10 mouse cellular contexts compared by ENCODE assay signal in genomic region chr6:22122080-22122479, GRCm38 (mm10).
DNase-seq lines count a peak whose midpoint lies in the region; ATAC-seq and TF ChIP-seq lines count a peak whose summit lies in the region.
"Had no signal": no experiment of that assay in that cellular context is flagged by ENCODE, and none has a peak within 500 bp of the region (broad histone marks: within the 10 kb centered on the region; RNA-seq: fewer than 3 reads in every experiment).

No protein-coding gene starts in this region.

- no peak for DNase-seq in gastrocnemius, adult 2 months
- no peak for DNase-seq in gastrocnemius, postnatal 14 days
- peak; percentile 75 for DNase-seq in ZHBTc4 (ENCODE audit: low read depth, low spot score)
- peak; percentile 46 for DNase-seq in embryo, embryonic 9.5 days (ENCODE audit: extremely low spot score)
- DNase-seq in layer of hippocampus, postnatal 36 days: peak; percentile 14 to 21
- DNase-seq in stomach, postnatal 0 days (ENCODE audit: low spot score): peak; percentile 29

- H3K4me1 ChIP-seq in hindbrain, embryonic 13.5 days (replicated peaks): no peaks in the 10 kb centered on the region
- no peaks in the 10 kb centered on the region for H3K4me1 ChIP-seq in midbrain, embryonic 13.5 days (replicated peaks)
- H3K4me1 ChIP-seq in stomach, postnatal 0 days (replicated peaks; ENCODE audit: control insufficient read depth, insufficient read depth): no peaks in the 10 kb centered on the region

- peak; percentile 79 for TF ChIP-seq CTCF in gastrocnemius, adult 2 months (IDR thresholded peaks at IDR 0.05)
- peak; percentile 90 for TF ChIP-seq CTCF in stomach, postnatal 0 days (IDR thresholded peaks at IDR 0.05; ENCODE audit: low read depth)

- no peak overlapping the region for H3K4me2 ChIP-seq in hindbrain, embryonic 13.5 days
- H3K4me2 ChIP-seq in midbrain, embryonic 13.5 days (replicated peaks): no peak overlapping the region; the same call in 1 of the 2 replicates
- H3K4me2 ChIP-seq in stomach, postnatal 0 days (replicated peaks; ENCODE audit: low read depth): no peak overlapping the region
- H3K4me2 ChIP-seq: limb, embryonic 12.5 days had no signal

- peak; percentile 84; the same call in 1 of the 2 replicates for ATAC-seq in hindbrain, embryonic 13.5 days (ENCODE audit: low FRiP score)
- peak; percentile 85 for ATAC-seq in midbrain, embryonic 13.5 days
- peak; percentile 67; the same call in 1 of the 2 replicates for ATAC-seq in stomach, postnatal 0 days (ENCODE audit: low FRiP score, low TSS enrichment)

- no peaks in the 10 kb centered on the region for H3K27me3 ChIP-seq in hindbrain, embryonic 13.5 days
- H3K27me3 ChIP-seq in midbrain, embryonic 13.5 days: no peaks in the 10 kb centered on the region
- H3K27me3 ChIP-seq in stomach, postnatal 0 days (ENCODE audit: control insufficient read depth, insufficient read depth, low read length): no peaks in the 10 kb centered on the region
- H3K27me3 ChIP-seq: limb, embryonic 12.5 days had no signal

- no peak overlapping the region for H3K9ac ChIP-seq in hindbrain, embryonic 13.5 days
- H3K9ac ChIP-seq in midbrain, embryonic 13.5 days (replicated peaks): no peak overlapping the region
- H3K9ac ChIP-seq in stomach, postnatal 0 days (ENCODE audit: low read length): no peak overlapping the region
- H3K9ac ChIP-seq: limb, embryonic 12.5 days had no signal

- H3K36me3 ChIP-seq in hindbrain, embryonic 13.5 days: no peaks in the 10 kb centered on the region
- H3K36me3 ChIP-seq in midbrain, embryonic 13.5 days: no peaks in the 10 kb centered on the region
- H3K36me3 ChIP-seq in stomach, postnatal 0 days (ENCODE audit: control insufficient read depth, insufficient read depth, low read length): no peaks in the 10 kb centered on the region
- H3K36me3 ChIP-seq: G1E had no signal

- TF ChIP-seq EP300 in stomach, postnatal 0 days (optimal IDR thresholded peaks at IDR 0.05): no peak

- no peak overlapping the region for H3K27ac ChIP-seq in gastrocnemius, adult 2 months
- no peak overlapping the region for H3K27ac ChIP-seq in hindbrain, embryonic 13.5 days
- no peak overlapping the region for H3K27ac ChIP-seq in midbrain, embryonic 13.5 days
- H3K27ac ChIP-seq in stomach, postnatal 0 days (replicated peaks): no peak overlapping the region
- H3K27ac ChIP-seq: limb, embryonic 12.5 days had no signal

- intact Hi-C loops in gastrocnemius, adult 2 months (cut with DNase I): loop anchor here (5.0 kb wide), 1 partner anchor 370 kb away; no protein-coding TSS in a partner anchor
- intact Hi-C loops in gastrocnemius, postnatal 14 days (cut with DNase I; ENCODE audit: low total_unique reads): loop anchor here (5.0 kb wide), 1 partner anchor 375 kb away; no protein-coding TSS in a partner anchor

- no peak overlapping the region for H3K4me3 ChIP-seq in gastrocnemius, adult 2 months
- H3K4me3 ChIP-seq in hindbrain, embryonic 13.5 days: no peak overlapping the region
- no peak overlapping the region for H3K4me3 ChIP-seq in midbrain, embryonic 13.5 days (replicated peaks)
- no peak overlapping the region for H3K4me3 ChIP-seq in stomach, postnatal 0 days (ENCODE audit: low read depth, low read length)
- H3K4me3 ChIP-seq: limb, embryonic 12.5 days had no signal

- no peaks in the 10 kb centered on the region for H3K9me3 ChIP-seq in hindbrain, embryonic 13.5 days
- no peaks in the 10 kb centered on the region for H3K9me3 ChIP-seq in midbrain, embryonic 13.5 days
- no peaks in the 10 kb centered on the region for H3K9me3 ChIP-seq in stomach, postnatal 0 days (ENCODE audit: control insufficient read depth, low read length)
- H3K9me3 ChIP-seq: G1E; limb, embryonic 12.5 days had no signal

- 37% methylated on average over 12 of the region's 12 CpGs for WGBS in hindbrain, embryonic 13.5 days
- WGBS in midbrain, embryonic 13.5 days: 35% methylated on average over 12 of the region's 12 CpGs
- WGBS in stomach, postnatal 0 days: 30% methylated on average over 12 of the region's 12 CpGs

Comparison
In these comparisons a context has a peak if more than half of its experiments do, and no peak if none do; other contexts are left out.
1. DNase-seq: peak in ZHBTc4 (single experiment), embryo, embryonic 9.5 days (single experiment), layer of hippocampus, postnatal 36 days (2 of 2) and stomach, postnatal 0 days (single experiment); none in gastrocnemius, adult 2 months (single experiment) and gastrocnemius, postnatal 14 days (single experiment).
2. Peak in every context shown above with its lines, with median percentiles within 50 percentile points of each other: ATAC-seq.